Mouse (Mus musculus) right cerebral cortex, postnatal 10 days (tissue): ENCODE measurements around the gene Tdrkh.

Experiments used
- DNase-seq, 2 experiments: peaks; one replicate each; pipeline ENCODE4 v3.0.0; 2021; ENCODE audit warnings: low spot score in 2 of 2

Gene Tdrkh

GRCm38 (mm10) chr3:94413031-94413679 lies at the start of gene Tdrkh:
Gene Tdrkh, plus strand, starts transcription at chr3:94413273.
- peak; percentile 100 for DNase-seq

- peak; percentile 45 to 51 for DNase-seq
Observed at GRCm38 (mm10) chr3:94363291-94364153, 49.6 kb upstream of the Tdrkh start.

GRCm38 (mm10) chr3:94364154-94364526 lies 48.9 kb upstream of the Tdrkh start:
- DNase-seq = peak; percentile 34 to 37

- DNase-seq = peak; percentile 84 to 89
Observed at GRCm38 (mm10) chr3:94366761-94367160, 46.3 kb upstream of the Tdrkh start.

GRCm38 (mm10) chr3:94367511-94367910 lies 45.6 kb upstream of the Tdrkh start:
- no peak for DNase-seq

GRCm38 (mm10) chr3:94368631-94369030 lies 44.4 kb upstream of the Tdrkh start:
- DNase-seq = no peak

GRCm38 (mm10) chr3:94369709-94370108 lies 43.4 kb upstream of the Tdrkh start:
- DNase-seq = no peak

- peak; percentile 65 to 72 for DNase-seq
Observed at GRCm38 (mm10) chr3:94371637-94372036, 41.4 kb upstream of the Tdrkh start.

GRCm38 (mm10) chr3:94372038-94372437 lies 41.0 kb upstream of the Tdrkh start:
- DNase-seq = no peak

GRCm38 (mm10) chr3:94372641-94373040 lies 40.4 kb upstream of the Tdrkh start, which contains the start of gene Rorc:
Gene Rorc, plus strand, starts transcription at chr3:94372794.
- DNase-seq = no peak

- peak; percentile 36 to 41 for DNase-seq
Observed at GRCm38 (mm10) chr3:94373090-94373489, 40.0 kb upstream of the Tdrkh start.

- DNase-seq = no peak
Observed at GRCm38 (mm10) chr3:94373597-94374011, 39.5 kb upstream of the Tdrkh start.

GRCm38 (mm10) chr3:94374636-94375035 lies 38.4 kb upstream of the Tdrkh start:
- DNase-seq = no peak

GRCm38 (mm10) chr3:94375146-94375545 lies 37.9 kb upstream of the Tdrkh start:
- DNase-seq = no peak

GRCm38 (mm10) chr3:94375861-94376260 lies 37.2 kb upstream of the Tdrkh start:
- no peak for DNase-seq

- DNase-seq = no peak
Observed at GRCm38 (mm10) chr3:94377028-94377923, 35.8 kb upstream of the Tdrkh start.

- no peak for DNase-seq
Observed at GRCm38 (mm10) chr3:94379831-94380510, 33.1 kb upstream of the Tdrkh start.

- no peak for DNase-seq
Observed at GRCm38 (mm10) chr3:94382308-94382707, 30.8 kb upstream of the Tdrkh start.

- no peak for DNase-seq
Observed at GRCm38 (mm10) chr3:94383476-94383875, 29.6 kb upstream of the Tdrkh start.

GRCm38 (mm10) chr3:94386671-94387070 lies 26.4 kb upstream of the Tdrkh start:
- DNase-seq = no peak

GRCm38 (mm10) chr3:94387391-94387790 lies 25.7 kb upstream of the Tdrkh start:
- DNase-seq = no peak
